In genomic region chr3:122483783-122484130, GRCm38 (mm10) we compare ENCODE assay signal across 11 mouse cellular contexts.
DNase-seq lines count a peak whose midpoint lies in the region; ATAC-seq and TF ChIP-seq lines count a peak whose summit lies in the region.
"Had no signal": no experiment of that assay in that cellular context is flagged by ENCODE, and none has a peak within 500 bp of the region (broad histone marks: within the 10 kb centered on the region; RNA-seq: fewer than 3 reads in every experiment).

No protein-coding gene starts in this region.

- no peak overlapping the region for H3K27ac ChIP-seq in heart, embryonic 12.5 days (ENCODE audit: poor library complexity, severe bottlenecking)
- 0 out of 2 replicates have a peak overlapping the region, but pooled peaks have one; percentile 17 for H3K27ac ChIP-seq in embryonic facial prominence, embryonic 15.5 days (replicated peaks)
- peak overlapping the region; percentile 80 for H3K27ac ChIP-seq in midbrain, embryonic 10.5 days (replicated peaks)
- H3K27ac ChIP-seq: liver, embryonic 13.5 days had no signal

- intact Hi-C loops in heart, postnatal 14 days (cut with DNase I): no loop called here

- H3K9me3 ChIP-seq in heart, embryonic 12.5 days (replicated peaks): no peaks in the 10 kb centered on the region
- H3K9me3 ChIP-seq in embryonic facial prominence, embryonic 15.5 days (replicated peaks): no peaks in the 10 kb centered on the region
- no peaks in the 10 kb centered on the region for H3K9me3 ChIP-seq in midbrain, embryonic 10.5 days (replicated peaks)
- H3K9me3 ChIP-seq: liver, embryonic 13.5 days had no signal

- H3K4me3 ChIP-seq in heart, embryonic 12.5 days: no peak overlapping the region; the same call in 1 of the 2 replicates
- no peak overlapping the region for H3K4me3 ChIP-seq in C2C12 (ENCODE audit: insufficient read depth, poor library complexity, severe bottlenecking)
- no peak overlapping the region for H3K4me3 ChIP-seq in embryonic facial prominence, embryonic 15.5 days (replicated peaks)
- H3K4me3 ChIP-seq in midbrain, embryonic 10.5 days: peak overlapping the region; percentile 39
- H3K4me3 ChIP-seq: liver, embryonic 13.5 days had no signal

- no peaks in the 10 kb centered on the region for H3K36me3 ChIP-seq in heart, embryonic 12.5 days
- no peaks in the 10 kb centered on the region for H3K36me3 ChIP-seq in C2C12 (ENCODE audit: control insufficient read depth, insufficient read depth)
- H3K36me3 ChIP-seq in embryonic facial prominence, embryonic 15.5 days: no peaks in the 10 kb centered on the region
- no peaks in the 10 kb centered on the region for H3K36me3 ChIP-seq in midbrain, embryonic 10.5 days
- H3K36me3 ChIP-seq: liver, embryonic 13.5 days had no signal

- peak overlapping the region; percentile 47 for H3K4me2 ChIP-seq in heart, embryonic 12.5 days
- H3K4me2 ChIP-seq in embryonic facial prominence, embryonic 15.5 days (replicated peaks): peak overlapping the region; percentile 27; the same call in 1 of the 2 replicates
- H3K4me2 ChIP-seq: liver, embryonic 13.5 days had no signal

- TF ChIP-seq CTCF in C2C12 (IDR thresholded peaks at IDR 0.05; ENCODE audit: control insufficient read depth, insufficient read depth, insufficient read length): no peak

- H3K79me3 ChIP-seq in C2C12 (ENCODE audit: low read depth): peaks cover 75% of the 10 kb centered on the region

- peak overlapping the region; percentile 63 for H3ac ChIP-seq in C2C12 (ENCODE audit: control insufficient read depth, insufficient read length, low read depth)

- no peak overlapping the region for H3K9ac ChIP-seq in heart, embryonic 12.5 days
- H3K9ac ChIP-seq in embryonic facial prominence, embryonic 15.5 days: no peak overlapping the region
- H3K9ac ChIP-seq: liver, embryonic 13.5 days had no signal

- WGBS in heart, embryonic 12.5 days: 29% methylated on average over 5 of the region's 5 CpGs
- 35% methylated on average over 5 of the region's 5 CpGs for WGBS in embryonic facial prominence, embryonic 15.5 days
- WGBS in midbrain, embryonic 10.5 days: 19% methylated on average over 5 of the region's 5 CpGs

- ATAC-seq in heart, embryonic 12.5 days (ENCODE audit: insufficient number of reproducible peaks, low FRiP score): no peak
- no peak for ATAC-seq in embryonic facial prominence, embryonic 15.5 days (ENCODE audit: insufficient number of reproducible peaks, low FRiP score, low TSS enrichment, low read depth)

- DNase-seq in heart, postnatal 14 days: no peak
- DNase-seq in midbrain, embryonic 10.5 days (ENCODE audit: low spot score): no peak
- no peak for DNase-seq in left cerebral cortex, adult 8-10 months (ENCODE audit: low spot score in 2 of 2)
- no peak for DNase-seq in right cerebral cortex, adult 2 months (ENCODE audit: low spot score in 2 of 2)
- no peak for DNase-seq in thymus, adult 18-20 months
- DNase-seq: liver, embryonic 13.5 days; thymus, adult 2 months had no signal

- H3K4me1 ChIP-seq in heart, embryonic 12.5 days (replicated peaks): peaks cover 33% of the 10 kb centered on the region
- H3K4me1 ChIP-seq in embryonic facial prominence, embryonic 15.5 days: peaks cover 43% of the 10 kb centered on the region
- H3K4me1 ChIP-seq in midbrain, embryonic 10.5 days: peaks cover 90% of the 10 kb centered on the region

- H3K27me3 ChIP-seq in heart, embryonic 12.5 days (replicated peaks): peaks cover 70% of the 10 kb centered on the region
- H3K27me3 ChIP-seq in C2C12 (ENCODE audit: control insufficient read depth, insufficient read depth, insufficient read length): no peaks in the 10 kb centered on the region
- H3K27me3 ChIP-seq in embryonic facial prominence, embryonic 15.5 days: no peaks in the 10 kb centered on the region
- no peaks in the 10 kb centered on the region for H3K27me3 ChIP-seq in midbrain, embryonic 10.5 days (ENCODE audit: low read depth, poor library complexity, severe bottlenecking)
- H3K27me3 ChIP-seq: CH12.LX; liver, embryonic 13.5 days had no signal

- peaks cover 94% of the 10 kb centered on the region for H3K79me2 ChIP-seq in C2C12 (ENCODE audit: control insufficient read depth, insufficient read depth)

TF ChIP-seq in C2C12, 6 proteins besides CTCF, POLR2A, EP300 and RAD21:
- TF ChIP-seq MAX (IDR thresholded peaks at IDR 0.05): no peak
- no peak for TF ChIP-seq MYOG (IDR thresholded peaks at IDR 0.05; ENCODE audit: control insufficient read depth, extremely low read depth, insufficient read length)
- TF ChIP-seq MYOD1 (IDR thresholded peaks at IDR 0.05; ENCODE audit: control insufficient read depth, insufficient read length, low read depth): no peak
- no peak for TF ChIP-seq FOSL1 (IDR thresholded peaks at IDR 0.05; ENCODE audit: insufficient read depth, low read length, poor library complexity, severe bottlenecking)
- TF ChIP-seq CEBPB (IDR thresholded peaks at IDR 0.05; ENCODE audit: low read depth): no peak
